Mouse (Mus musculus) large intestine, adult 2 months (tissue): ENCODE results near the gene Mrpl12. TPM values are rescaled to one million over a fixed set of nuclear protein-coding genes. Genes with fewer than 3 reads are reported as not detected.

Experiments
- DNase-seq: peaks from one replicate; pipeline ENCODE4 v3.0.0-alpha.2; 2012; ENCODE audit warnings: low read depth, low spot score
- WGBS: fragments of 180-500 bp; shearing (Covaris S2); methylation state at CpG from one replicate; pipeline ENCODE4 v1.1.7; 2018; 5-methylcytosine and 5-hydroxymethylcytosine counted together
- polyA plus RNA-seq: library from polyadenylated mRNA; depleted of rRNA; stranded (reverse); fragments of >200 nt; gene quantifications from 2 replicates; pipeline ENCODE4 v1.2.3, GENCODE M21; 2012; rRNA removed

Gene Mrpl12
- 139 and 148 TPM in 2 replicates for polyA plus RNA-seq

DNA sequence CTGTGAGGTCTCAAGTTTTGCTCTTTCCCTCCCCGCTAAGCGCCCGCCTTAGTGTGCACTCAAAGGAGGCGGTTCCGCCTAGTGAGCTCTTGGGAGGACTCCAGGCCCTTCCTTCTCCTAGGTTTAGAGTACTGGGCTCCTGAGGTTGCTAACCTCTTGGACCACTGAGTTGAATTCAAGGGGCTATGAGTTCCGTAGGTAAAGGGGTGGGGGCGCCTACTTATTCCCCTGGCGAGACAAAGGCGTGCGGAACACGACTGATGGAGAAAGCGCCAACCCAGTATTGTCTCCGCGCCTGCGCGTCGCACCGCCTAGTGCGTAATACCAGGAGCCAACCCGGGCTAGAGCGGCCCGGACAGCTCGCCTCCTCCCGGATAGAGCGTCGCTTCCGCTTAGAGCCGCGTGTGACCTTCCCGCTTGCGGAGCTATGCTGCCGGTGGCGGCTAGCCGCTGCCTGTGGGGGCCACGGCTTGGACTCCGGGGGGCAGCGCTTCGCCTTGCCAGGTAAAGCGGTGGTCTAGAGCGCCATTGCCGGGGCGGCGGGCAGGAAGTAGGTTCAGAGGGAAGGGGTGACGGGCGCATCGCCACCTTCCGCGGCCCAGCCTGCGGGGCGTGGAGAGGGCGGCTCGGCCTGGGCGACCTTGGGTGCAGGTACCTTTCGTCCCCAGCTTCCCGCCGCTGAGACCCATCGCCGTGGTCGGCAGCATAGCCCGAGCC lies at the start of gene Mrpl12:
TSS of gene Mrpl12 (plus strand) at position 349 of the 717 bp plus-strand sequence.
- DNase-seq = peak; percentile 82
- WGBS = under 1% methylated on average over 60 of the region's 60 CpGs

DNA sequence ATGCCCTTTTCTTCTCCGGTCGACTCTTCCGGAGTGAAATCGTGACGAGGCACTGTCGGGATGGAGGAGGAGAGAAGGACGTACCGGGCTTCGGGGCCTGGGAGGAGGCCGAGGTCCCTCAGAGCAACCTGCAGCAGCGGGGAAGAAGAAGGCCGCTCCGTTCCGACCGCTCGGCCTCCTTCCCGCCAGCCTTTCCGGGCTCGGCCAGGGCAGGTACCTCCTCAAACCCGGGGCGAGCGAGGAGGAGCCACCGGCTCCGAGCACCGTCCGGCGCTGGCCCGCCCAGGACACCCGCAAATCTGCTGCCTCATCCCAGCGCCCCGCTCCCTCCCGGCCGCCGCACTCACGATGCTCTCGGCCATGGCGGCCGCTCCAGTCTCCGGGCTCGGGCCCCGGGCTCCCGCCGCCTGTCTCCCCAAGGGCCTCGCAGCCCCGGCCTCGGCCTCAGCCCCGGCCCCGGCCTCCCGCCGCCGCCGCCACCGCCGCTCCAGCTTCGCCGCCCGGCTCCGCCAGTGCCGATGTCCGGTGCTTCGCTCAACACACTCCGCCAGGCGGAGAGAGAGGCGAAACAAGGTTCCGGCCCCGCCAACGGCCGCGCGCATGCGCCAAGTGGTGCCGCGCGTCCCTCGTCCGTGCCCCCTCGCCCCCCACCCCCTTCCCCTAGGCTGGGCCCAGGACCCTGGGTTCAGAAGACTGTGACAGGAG lies 47.1 kb upstream of the Mrpl12 start, which contains the start of gene Nploc4:
TSS of gene Nploc4 (minus strand) at position 557 of the 705 bp plus-strand sequence.
- DNase-seq = peak; percentile 51
- under 1% methylated on average over 75 of the region's 77 CpGs for WGBS

DNA sequence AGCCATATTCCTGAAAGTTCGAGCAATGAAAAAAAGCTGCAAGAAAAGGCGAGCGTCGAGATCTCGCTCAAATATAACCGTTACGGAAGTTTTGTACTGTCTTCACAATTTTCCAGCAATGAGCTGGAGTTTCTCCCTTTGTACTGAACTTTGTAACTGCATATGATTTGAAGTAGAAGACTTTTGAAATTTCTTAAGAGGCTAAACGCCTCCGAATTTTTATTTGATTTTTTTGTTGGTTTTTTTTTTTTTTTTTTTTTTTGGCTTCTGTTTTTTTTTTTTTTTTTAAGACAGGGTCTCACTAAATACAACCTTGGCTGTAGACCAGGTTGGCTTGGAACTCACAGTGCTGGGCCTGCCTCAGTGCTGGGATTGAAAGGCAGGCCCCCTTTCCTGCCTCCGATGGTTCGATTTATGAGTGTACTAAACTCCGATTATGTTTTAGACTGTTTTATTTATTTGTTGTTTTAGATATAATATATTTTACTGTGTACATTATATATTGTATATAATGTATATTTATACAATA lies 46.5 kb upstream of the Mrpl12 start:
- no peak for DNase-seq
- 20% methylated on average over 12 of the region's 12 CpGs for WGBS

DNA sequence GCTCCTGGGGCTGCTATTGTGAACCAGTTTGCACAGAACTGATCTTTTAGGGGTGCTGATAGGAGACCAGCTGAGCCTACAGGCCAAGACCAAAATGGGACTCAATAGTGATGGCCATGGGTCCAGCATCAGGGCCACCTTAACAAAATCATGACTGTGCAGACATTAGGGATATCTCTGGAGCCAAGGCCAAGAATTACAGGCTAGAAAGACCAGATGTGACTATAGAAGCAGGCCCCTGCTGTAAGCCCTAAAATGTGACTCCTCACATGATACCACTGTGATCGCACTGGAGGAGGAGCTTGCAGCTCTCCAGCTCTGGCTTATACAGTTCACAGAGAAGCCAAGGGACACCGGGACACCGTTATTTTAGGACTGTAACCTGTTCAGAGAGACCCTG lies 42.1 kb upstream of the Mrpl12 start, which contains the start of gene Tspan10:
TSS of gene Tspan10 (plus strand) at position 301 of the 400 bp plus-strand sequence.
- no peak for DNase-seq
- 94% methylated on average over 3 of the region's 3 CpGs for WGBS

DNA sequence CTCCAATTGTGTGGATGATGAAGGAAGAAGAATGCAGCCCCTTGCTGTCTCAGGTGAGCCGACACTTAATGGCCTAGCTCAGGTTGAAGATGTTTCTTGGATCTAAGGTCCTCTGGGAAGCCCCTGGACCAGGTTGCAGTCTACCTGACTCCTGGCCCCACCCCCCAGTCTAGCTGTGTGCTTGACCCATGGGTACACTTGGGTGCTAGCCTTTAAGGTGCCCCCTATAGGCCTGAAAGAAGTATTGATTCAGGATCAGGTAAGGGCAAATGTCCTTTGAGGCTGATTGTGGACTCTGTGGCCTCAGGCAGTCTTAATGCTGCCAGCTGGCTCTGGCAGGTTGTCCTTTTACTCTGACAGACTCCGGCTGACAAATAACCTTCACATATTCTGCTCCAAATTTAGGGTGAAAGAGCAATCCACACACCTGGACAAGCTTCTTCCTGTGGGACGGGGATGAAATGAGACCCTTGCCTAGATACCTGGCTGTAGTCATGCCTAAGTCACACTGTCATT lies 41.6 kb upstream of the Mrpl12 start:
- 88% methylated on average over 3 of the region's 3 CpGs for WGBS
- DNase-seq = no peak

DNA sequence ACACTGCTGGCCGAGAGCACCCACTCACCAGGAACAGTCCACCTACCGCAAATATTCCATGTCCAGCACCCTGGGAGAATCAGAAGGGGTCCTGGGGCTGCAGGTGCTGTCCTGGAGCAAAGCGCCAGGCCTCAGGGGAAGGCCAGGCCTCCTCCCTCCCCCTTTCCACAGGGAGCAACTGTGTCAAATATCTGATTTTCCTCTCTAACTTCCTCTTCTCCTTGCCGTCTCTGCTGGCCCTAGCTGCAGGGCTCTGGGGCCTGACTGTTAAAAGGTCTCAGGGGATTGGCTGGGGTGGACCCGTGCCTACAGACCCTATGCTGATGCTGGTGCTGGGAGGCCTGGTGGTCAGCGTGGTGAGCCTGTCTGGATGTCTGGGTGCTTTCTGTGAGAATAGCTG lies 40.3 kb upstream of the Mrpl12 start:
- WGBS = 76% methylated on average over 6 of the region's 6 CpGs
- no peak for DNase-seq

DNA sequence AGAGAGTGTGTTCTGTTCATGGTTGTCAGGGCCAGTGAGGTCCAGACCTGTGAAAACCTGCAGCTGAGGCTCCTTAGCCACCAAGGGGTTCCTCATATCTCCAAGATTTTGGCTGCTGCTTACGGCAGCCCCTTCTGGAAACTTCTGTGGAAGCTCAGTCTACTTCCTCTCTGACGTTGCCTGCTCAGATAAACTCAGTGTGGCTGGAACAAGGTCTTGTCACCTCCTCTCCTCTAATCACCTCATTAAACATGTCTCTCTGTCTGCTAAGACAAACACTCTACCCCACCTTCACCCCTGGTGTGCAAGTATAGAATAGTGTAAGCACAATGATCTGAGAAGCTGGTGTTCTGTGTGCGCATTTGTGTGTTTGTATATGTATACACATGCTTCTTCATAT lies 38.9 kb upstream of the Mrpl12 start:
- 66% methylated on average over 3 of the region's 3 CpGs for WGBS
- no peak for DNase-seq

DNA sequence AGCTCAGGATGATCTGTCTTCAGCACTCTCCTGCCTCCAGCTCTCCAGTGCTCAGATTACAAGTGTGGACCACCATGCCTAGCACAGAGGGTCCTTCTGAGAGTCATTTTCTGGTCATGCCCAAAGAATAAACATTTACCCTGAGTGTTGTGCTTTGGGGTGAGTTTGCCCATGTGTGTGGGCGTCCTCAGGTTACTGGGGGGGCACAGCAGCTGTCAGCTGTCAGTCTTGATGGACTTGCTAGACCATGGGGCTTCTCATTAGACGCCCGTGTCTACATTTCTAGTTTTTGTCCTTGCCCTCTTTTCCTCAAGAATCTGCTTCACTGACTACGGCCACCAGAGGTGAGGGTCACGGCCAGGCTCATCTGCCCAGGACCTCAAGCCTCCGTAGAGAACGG lies 37.2 kb upstream of the Mrpl12 start:
- WGBS = 80% methylated on average over 7 of the region's 7 CpGs
- DNase-seq = no peak

DNA sequence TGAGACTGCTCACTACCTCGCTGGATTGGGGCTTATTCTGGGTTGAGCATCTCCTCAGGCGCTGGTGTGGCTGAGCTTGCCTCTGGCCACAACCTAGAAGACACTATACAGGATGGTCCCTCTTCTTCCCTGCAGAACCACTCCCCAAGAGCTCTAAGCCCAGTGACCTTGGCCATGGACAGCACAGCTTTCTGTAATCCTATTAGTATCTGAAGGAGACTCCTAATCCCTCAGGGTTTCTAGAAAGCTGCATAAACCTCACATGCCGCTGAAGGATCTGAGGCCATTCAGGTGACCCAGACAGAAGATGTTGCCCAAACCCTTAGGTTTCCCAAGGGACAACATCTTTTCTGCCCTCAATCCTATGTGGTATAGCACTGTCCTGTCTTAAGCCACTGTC lies 32.2 kb upstream of the Mrpl12 start:
- 80% methylated on average over 3 of the region's 3 CpGs for WGBS
- DNase-seq = no peak

DNA sequence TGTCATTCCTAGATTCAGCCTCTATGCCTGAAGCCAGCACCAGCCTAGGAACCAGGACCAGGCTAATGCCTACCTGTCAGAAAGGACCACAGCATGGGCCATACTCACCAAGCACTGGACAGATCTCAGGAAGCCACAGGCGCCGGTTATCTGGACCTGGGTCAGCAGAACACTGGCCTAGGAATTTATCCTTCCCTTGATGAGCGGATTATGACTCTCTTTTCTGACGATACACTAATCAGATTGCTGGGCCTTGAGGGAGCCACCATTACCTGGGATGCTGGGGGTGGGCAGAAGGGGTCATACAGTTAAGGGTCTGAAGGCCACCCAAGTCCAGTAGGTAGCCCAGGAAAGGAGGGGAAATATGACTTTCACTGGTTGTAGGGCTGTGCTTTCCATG lies 31.1 kb upstream of the Mrpl12 start, which contains the start of gene Pde6g:
TSS of gene Pde6g (minus strand) at position 195 of the 400 bp plus-strand sequence.
- DNase-seq = no peak
- WGBS = 93% methylated on average over 4 of the region's 4 CpGs

DNA sequence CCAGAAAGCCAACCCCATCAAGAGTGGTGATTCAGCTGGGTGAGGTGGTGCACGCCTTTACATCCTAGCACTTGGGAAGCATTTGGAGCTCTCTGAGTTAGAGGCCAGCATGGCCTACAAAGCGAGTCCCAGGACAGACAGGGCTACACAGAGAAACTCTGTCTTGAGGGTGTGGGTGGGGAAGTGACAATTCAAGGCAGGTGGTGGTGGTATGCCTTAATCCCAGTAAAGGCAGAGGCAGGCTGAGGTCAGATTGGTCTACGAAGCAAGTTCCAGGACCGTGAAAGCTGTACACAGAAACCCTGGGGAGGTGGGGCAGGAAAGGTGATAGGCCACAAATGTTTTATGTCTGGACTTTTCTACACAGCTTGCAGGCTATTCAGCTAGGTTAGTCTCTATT lies 29.4 kb upstream of the Mrpl12 start:
- DNase-seq = no peak
- 97% methylated on average over 4 of the region's 4 CpGs for WGBS

DNA sequence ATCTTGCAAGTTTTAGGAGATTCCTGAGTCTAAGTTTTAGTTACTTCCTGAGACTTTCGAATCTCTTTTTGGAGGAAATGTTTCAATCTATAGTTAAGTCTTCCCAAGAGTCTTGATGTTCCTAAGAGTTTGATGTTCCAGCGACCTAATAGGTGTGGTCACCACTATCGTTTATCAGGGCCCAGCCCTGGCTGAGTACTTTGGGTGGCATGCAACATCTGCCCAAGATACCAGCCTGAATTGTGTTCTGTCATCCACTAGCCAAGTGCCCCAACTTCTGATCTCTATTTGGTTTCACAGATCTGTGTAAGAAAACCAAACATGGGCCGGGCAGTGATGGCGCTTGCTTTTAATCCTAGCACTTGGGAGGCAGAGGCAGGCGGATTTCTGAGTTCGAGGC lies 29.0 kb upstream of the Mrpl12 start:
- 87% methylated on average over 7 of the region's 7 CpGs for WGBS
- DNase-seq = no peak

DNA sequence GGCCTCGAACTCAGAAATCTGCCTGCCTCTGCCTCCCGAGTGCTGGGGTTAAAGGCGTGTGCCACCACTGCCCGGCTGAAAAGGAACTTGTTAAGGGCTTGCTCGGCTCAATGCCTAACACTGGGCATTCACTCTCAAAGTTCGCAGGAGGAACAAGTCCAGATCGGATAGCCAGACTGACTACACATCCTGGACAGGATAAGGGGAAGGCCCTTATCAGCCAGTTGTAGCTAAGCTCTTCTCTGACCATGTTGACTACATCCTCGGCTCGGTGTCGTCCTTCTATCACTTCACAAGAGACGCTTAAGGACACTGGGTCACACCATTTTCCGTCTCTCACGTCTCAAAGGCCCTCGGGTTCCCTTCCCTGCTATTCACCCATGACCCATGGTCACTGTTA lies 27.0 kb upstream of the Mrpl12 start:
- WGBS = 11% methylated on average over 14 of the region's 14 CpGs

DNA sequence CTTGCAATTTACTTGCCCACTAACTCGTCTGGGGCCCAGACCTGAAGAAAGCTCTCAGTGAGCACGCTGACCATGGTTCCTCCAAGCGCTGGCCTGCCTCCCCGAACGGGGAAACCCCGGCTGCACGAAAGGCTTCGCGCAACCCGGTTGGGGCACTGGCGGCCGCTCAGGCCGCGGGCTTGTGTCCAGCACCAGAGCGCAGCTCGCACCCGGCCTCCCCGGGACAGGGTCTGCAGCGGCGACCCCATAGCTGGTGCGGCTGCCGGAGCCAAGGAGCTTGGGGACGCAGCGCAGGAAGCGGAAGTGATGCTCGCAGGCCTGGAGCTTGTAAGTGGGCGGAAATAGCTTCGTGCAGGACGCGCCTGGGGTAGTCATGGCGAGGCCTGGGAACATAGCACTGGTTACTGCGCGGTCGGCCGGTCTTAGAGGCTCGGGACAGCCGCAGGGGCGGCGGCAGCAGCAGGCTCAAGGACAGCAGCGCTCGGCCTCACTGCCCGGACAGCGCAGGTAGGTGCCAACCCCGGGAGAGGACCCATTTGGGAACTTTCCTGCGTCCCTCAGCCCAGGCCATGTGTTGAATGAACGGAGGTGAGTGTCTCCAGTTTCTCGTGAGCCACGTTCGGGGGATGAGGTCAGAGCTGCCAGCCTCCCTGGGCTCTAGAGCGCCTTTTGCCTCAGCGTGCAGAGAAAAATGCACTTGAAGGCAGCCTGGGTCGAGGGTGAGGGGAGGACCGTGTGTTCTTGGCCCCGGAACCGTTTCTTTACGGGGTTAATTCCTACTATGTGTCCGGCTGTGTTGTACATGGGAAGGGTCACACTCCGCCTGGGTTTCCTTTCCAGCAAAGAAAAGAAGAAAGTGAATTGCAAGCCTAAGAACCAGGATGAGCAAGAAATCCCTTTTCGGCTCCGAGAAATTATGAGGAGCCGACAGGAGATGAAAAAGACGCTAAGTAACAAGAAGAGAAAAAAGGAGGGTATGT lies 26.4 kb upstream of the Mrpl12 start, which contains the start of the genes Oxld1 and Ccdc137:
TSS of gene Oxld1 (minus strand) at position 297 of the 980 bp plus-strand sequence.
TSS of gene Ccdc137 (plus strand) at position 344 of the 980 bp plus-strand sequence.
- 2% methylated on average over 62 of the region's 62 CpGs for WGBS
- DNase-seq = peak; percentile 67

More for the DNA sequence above, 27.0 kb upstream of the Mrpl12 start:
- DNase-seq = no peak

DNA sequence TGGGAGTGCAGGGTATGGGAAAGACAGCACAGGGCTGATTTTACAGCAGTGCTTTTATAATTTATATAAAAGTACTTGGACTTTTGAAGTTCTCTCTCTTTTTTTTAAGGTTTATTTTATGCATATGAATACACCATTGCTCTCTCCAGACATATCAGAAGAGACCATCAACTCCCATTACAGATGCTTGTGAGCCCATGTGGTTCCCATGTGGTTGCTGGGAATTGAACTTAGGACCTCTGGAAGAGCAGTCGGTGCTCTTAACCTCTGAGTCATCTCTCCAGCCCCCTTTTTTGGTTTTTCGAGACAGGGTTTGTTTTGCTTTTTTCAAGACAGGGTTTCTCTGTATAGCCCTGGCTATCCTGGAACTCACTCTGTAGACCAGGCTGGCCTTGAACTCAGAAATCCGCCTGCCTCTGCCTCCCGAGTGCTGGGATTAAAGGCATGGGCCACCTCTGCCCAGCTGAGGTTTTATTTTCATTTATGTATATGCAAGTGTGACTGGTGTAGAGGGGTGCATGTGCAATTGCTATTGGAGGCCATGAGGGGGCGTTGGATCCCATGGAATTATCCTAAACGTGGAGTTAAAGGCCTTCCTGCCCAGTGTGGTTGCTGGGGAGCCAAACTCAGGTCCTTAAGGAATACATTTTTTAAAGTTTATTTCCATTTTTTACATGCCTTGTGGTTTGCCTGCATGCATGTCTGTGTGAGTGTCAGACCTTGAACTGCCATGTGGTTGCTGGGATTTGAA lies 25.4 kb upstream of the Mrpl12 start:
- 45% methylated on average over 6 of the region's 6 CpGs for WGBS
- DNase-seq = no peak

DNA sequence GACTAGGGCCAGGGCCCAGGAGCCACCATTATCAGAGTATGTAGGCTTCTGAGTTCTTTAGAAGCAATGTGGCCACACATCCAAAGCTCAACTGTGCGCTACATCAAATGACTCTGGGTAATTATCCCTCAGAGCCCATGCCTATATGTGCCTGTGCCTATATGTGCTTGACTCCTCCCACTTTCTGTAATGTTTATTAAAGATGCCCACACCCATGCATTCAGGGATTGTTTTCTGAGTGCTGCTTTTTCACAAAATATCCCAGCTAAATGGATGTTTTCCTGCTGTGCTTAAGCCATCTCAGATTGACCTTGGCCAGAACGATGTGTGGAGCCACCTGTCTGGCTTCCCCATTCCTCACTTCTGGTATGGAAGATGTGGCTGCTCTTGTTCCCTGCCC lies 20.9 kb upstream of the Mrpl12 start:
- WGBS = 86% methylated on average over 2 of the region's 2 CpGs
- no peak for DNase-seq

DNA sequence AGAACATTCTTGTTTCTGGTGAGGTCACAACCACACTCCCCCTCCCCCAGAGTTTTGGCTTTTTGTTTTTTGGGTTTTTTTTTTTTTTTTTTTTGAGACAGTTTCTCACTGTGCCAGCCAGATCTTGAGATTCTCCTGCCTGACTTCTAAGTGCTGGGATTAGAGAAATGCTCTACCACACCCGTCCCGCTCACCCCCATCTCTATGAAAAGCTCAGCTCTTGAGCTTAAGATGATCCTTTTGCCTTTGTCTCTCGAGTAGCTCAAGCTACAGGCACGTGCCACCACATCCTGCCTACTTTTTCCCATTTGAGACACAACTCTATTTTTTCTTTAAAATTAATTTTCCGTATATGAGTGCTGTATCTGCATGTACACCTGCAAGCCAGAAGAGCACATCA lies 20.0 kb upstream of the Mrpl12 start:
- WGBS = 87% methylated on average over 5 of the region's 5 CpGs
- no peak for DNase-seq

DNA sequence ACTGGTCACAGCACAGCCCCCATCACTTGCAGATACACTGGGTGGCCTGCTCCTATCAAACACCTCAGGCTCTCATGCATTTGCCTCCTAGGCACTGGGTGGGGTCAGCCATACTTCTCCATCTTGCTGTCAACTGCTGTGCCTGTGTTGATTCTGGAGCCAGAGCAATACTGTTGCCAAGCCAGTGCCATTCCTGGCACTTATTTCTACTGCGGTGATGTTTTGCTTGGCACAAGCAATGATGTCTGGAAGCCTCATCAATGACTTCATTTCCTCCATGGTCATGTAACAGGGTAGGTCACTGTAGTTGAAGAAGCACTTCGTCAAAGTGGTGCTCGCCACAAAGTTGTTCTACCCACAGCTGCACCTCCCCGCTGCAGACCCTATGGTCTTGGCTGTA lies 18.9 kb upstream of the Mrpl12 start:
- WGBS = 81% methylated on average over 4 of the region's 4 CpGs
- DNase-seq = no peak
